Mouse (Mus musculus): ENCODE data around the gene 9330161L09Rik. TPM values are rescaled to one million over a fixed set of nuclear protein-coding genes. Genes with fewer than 3 reads are reported as not detected.
"Not testable (repeated sequence)": the region's sequence is repeated elsewhere in the genome, so short reads cannot be mapped to it uniquely, and the experiment has no call there.

9330161L09Rik gene
- polyA plus RNA-seq (2014; fragmentation: Nextera tagmentation; extraction: Ambion mirVana): 1.2 and 1.3 TPM in 2 replicates

DNA sequence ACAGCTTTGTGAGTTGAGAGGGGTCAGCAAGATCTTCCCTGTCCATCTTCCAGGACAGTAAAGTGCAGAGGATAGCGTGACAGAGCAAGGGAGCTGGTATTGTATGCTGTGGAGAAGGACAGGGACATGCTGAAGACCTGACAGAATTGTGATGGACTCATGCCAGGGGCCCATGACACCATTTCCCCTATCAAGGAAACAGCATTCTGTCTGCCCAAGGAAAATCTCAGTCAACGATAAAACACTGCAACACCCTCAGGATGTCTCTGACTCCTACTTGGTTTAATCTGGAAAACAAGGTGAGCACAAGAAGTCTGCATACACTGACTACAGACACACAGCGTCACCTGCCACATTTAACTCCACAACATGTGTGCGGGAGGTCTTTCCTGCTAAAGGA is at the start of gene 9330161L09Rik:
TSS of gene 9330161L09Rik (minus strand) at position 101 of the 400 bp plus-strand sequence.
- WGBS: 95% methylated on average over 4 of the region's 4 CpGs
- Histone ChIP-seq H3K4me1 (ENCODE audit: control insufficient read depth, insufficient read depth, low read length) (no peaks in the 10 kb centered on the region), H3K4me3 (ENCODE audit: low read depth, low read length) (no peak within 1 kb of the TSS), H3K27me3 (ENCODE audit: control insufficient read depth, insufficient read depth, low read length) (no peaks in the 10 kb centered on the region), H3K9me3 (ENCODE audit: control insufficient read depth, low read length) (no peaks in the 10 kb centered on the region), H3K4me2 (ENCODE audit: low read depth) (no peak within 1 kb of the TSS), H3K27ac (ENCODE audit: low read depth, low read length) (no peak within 1 kb of the TSS), H3K9ac (ENCODE audit: low read length) (no peak within 1 kb of the TSS), H3K36me3 (ENCODE audit: control insufficient read depth, insufficient read depth, low read length) (peaks cover 5% of the 10 kb centered on the region; the same call in 1 of the 2 replicates)
- no peak for ATAC-seq (ENCODE audit: insufficient read depth, low FRiP score, low TSS enrichment)
- DNase-seq (ENCODE audit: low spot score): no peak

GRCm38 (mm10) chr12:103457140-103457539 is 49.5 kb upstream of the 9330161L09Rik start, which contains the start of gene Ifi27l2b:
Gene Ifi27l2b (minus strand): TSS chr12:103457223.
- WGBS: 88% methylated on average over 3 of the region's 3 CpGs
- no peaks in the 10 kb centered on the region for H3K4me1 ChIP-seq (ENCODE audit: control insufficient read depth, insufficient read depth, low read length)
- ATAC-seq (ENCODE audit: insufficient read depth, low FRiP score, low TSS enrichment) (no peak), DNase-seq (ENCODE audit: low spot score) (no peak)
- H3K9me3 ChIP-seq (ENCODE audit: control insufficient read depth, low read length): no peaks in the 10 kb centered on the region
- no peak within 1 kb of the TSS for H3K27ac ChIP-seq (ENCODE audit: low read depth, low read length)
- no peak within 1 kb of the TSS for H3K4me3 ChIP-seq (ENCODE audit: low read depth, low read length)
- no peak within 1 kb of the TSS for H3K4me2 ChIP-seq (ENCODE audit: low read depth)
- no peak within 1 kb of the TSS for H3K9ac ChIP-seq (ENCODE audit: low read length)
- H3K27me3 ChIP-seq (ENCODE audit: control insufficient read depth, insufficient read depth, low read length): no peaks in the 10 kb centered on the region
- H3K36me3 ChIP-seq (ENCODE audit: control insufficient read depth, insufficient read depth, low read length): no peaks in the 10 kb centered on the region

DNA sequence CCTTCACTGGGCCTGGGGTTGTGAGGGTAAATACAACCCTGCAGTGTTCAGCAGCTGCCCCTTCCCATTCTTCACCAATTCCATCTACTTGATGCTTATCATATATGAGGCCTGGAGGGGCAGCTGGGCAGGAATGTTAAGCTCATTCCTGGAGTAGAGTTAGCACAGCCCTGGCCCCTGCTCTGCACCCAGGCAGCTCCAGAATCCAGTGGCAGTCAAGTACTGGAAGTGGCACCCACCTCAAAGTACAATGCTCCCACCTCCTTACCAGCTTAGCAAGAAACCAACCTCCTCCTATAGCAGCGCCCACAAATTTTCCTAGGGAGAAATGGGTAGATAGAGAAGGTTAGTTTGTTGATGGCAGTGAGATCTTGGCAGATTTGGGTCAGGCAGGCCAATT is 49.1 kb upstream of the 9330161L09Rik start:
- not testable (repeated sequence) for H3K9me3 ChIP-seq (ENCODE audit: control insufficient read depth, low read length); ATAC-seq (ENCODE audit: insufficient read depth, low FRiP score, low TSS enrichment); H3K27me3 ChIP-seq (ENCODE audit: control insufficient read depth, insufficient read depth, low read length); H3K36me3 ChIP-seq (ENCODE audit: control insufficient read depth, insufficient read depth, low read length); H3K9ac ChIP-seq (ENCODE audit: low read length); H3K4me1 ChIP-seq (ENCODE audit: control insufficient read depth, insufficient read depth, low read length); DNase-seq (ENCODE audit: low spot score); H3K4me3 ChIP-seq (ENCODE audit: low read depth, low read length); H3K27ac ChIP-seq (ENCODE audit: low read depth, low read length); H3K4me2 ChIP-seq (ENCODE audit: low read depth)
- no CpG with 5 or more reads among the region's 1 CpGs for WGBS

- Histone ChIP-seq H3K36me3 (ENCODE audit: control insufficient read depth, insufficient read depth, low read length) (no peaks in the 10 kb centered on the region), H3K9ac (ENCODE audit: low read length) (no peak overlapping the region), H3K4me1 (ENCODE audit: control insufficient read depth, insufficient read depth, low read length) (no peaks in the 10 kb centered on the region), H3K27me3 (ENCODE audit: control insufficient read depth, insufficient read depth, low read length) (no peaks in the 10 kb centered on the region), H3K27ac (ENCODE audit: low read depth, low read length) (no peak overlapping the region), H3K4me2 (ENCODE audit: low read depth) (no peak overlapping the region), H3K4me3 (ENCODE audit: low read depth, low read length) (no peak overlapping the region), H3K9me3 (ENCODE audit: control insufficient read depth, low read length) (no peaks in the 10 kb centered on the region)
- ATAC-seq (ENCODE audit: insufficient read depth, low FRiP score, low TSS enrichment) (no peak), DNase-seq (ENCODE audit: low spot score) (no peak)
Observed at GRCm38 (mm10) chr12:103453361-103453760, 45.7 kb upstream of the 9330161L09Rik start.

DNA sequence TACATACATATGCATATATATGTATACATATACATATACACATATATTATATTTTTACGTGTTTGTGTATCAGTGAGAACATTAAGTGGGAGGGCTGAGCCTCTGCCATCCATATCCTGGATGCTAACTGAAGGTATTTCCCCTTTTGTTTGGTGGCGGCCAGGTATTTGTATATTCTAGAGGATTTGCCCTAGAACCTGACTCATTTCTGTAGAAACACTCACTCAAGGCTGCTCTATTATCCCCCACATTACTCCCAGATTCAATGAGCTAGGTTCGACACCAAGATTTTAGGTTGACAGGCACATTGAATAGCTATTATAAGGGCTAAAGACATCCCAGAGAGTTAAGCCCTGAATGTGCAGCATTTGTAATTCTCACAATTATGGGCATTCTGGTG is 37.4 kb upstream of the 9330161L09Rik start:
- no peaks in the 10 kb centered on the region for H3K4me1 ChIP-seq (ENCODE audit: control insufficient read depth, insufficient read depth, low read length)
- no peaks in the 10 kb centered on the region for H3K36me3 ChIP-seq (ENCODE audit: control insufficient read depth, insufficient read depth, low read length)
- WGBS: 82% methylated on average over 3 of the region's 3 CpGs
- no peak for DNase-seq (ENCODE audit: low spot score)
- no peaks in the 10 kb centered on the region for H3K9me3 ChIP-seq (ENCODE audit: control insufficient read depth, low read length)
- H3K27ac ChIP-seq (ENCODE audit: low read depth, low read length): no peak overlapping the region
- H3K9ac ChIP-seq (ENCODE audit: low read length): no peak overlapping the region
- no peak overlapping the region for H3K4me3 ChIP-seq (ENCODE audit: low read depth, low read length)
- H3K27me3 ChIP-seq (ENCODE audit: control insufficient read depth, insufficient read depth, low read length): no peaks in the 10 kb centered on the region
- no peak for ATAC-seq (ENCODE audit: insufficient read depth, low FRiP score, low TSS enrichment)
- no peak overlapping the region for H3K4me2 ChIP-seq (ENCODE audit: low read depth)

DNA sequence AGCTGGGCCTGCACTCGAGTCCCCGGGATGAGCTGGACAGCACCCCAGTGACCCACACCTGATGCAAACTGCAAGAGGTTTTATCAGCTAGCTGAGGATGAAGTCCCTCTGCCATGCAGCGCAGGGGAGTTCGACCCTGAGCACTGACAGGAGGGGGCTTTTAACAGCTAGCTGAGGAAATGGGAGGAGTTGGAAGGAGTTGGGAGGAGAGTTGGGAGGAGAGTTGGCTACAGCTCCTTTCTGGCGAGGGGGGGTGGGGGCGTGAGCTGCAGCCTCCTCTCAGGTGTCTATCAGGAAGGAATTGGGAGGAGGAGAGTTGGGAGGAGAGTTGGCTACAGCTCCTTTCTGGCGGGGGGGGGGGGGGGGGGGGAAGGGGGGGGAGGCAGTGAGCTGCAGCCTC is 36.6 kb upstream of the 9330161L09Rik start:
- H3K9me3 ChIP-seq (ENCODE audit: control insufficient read depth, low read length); DNase-seq (ENCODE audit: low spot score); ATAC-seq (ENCODE audit: insufficient read depth, low FRiP score, low TSS enrichment); H3K4me1 ChIP-seq (ENCODE audit: control insufficient read depth, insufficient read depth, low read length); H3K4me2 ChIP-seq (ENCODE audit: low read depth); H3K4me3 ChIP-seq (ENCODE audit: low read depth, low read length); H3K27ac ChIP-seq (ENCODE audit: low read depth, low read length); H3K27me3 ChIP-seq (ENCODE audit: control insufficient read depth, insufficient read depth, low read length); H3K9ac ChIP-seq (ENCODE audit: low read length); H3K36me3 ChIP-seq (ENCODE audit: control insufficient read depth, insufficient read depth, low read length): not testable (repeated sequence)
- 41% methylated on average over 5 of the region's 7 CpGs for WGBS

DNA sequence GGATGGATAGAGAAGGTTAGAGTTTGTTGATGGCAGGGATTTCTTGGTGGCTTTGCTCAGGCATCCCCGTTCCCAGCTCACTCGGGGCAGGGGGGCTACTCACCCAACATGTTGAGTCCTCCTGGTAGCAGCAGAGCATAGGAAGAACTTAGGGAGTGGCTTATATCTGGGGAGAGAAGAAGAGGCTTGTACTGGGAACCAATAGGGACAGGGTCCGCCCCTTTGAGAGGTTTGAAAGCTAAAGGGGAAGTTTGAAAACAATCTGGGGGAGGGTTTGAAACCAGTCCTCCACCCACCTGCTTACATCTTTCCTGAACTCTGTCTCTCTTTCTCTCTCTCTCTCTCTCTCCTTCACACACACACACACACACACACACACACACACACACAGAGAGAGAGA is 35.9 kb upstream of the 9330161L09Rik start, which contains the start of gene Ifi27l2a:
TSS of gene Ifi27l2a (minus strand) at position 157 of the 400 bp plus-strand sequence.
- Histone ChIP-seq H3K4me1 (ENCODE audit: control insufficient read depth, insufficient read depth, low read length) (no peaks in the 10 kb centered on the region), H3K27me3 (ENCODE audit: control insufficient read depth, insufficient read depth, low read length) (no peaks in the 10 kb centered on the region), H3K9ac (ENCODE audit: low read length) (no peak within 1 kb of the TSS), H3K27ac (ENCODE audit: low read depth, low read length) (no peak within 1 kb of the TSS), H3K36me3 (ENCODE audit: control insufficient read depth, insufficient read depth, low read length) (no peaks in the 10 kb centered on the region), H3K9me3 (ENCODE audit: control insufficient read depth, low read length) (no peaks in the 10 kb centered on the region), H3K4me2 (ENCODE audit: low read depth) (no peak within 1 kb of the TSS), H3K4me3 (ENCODE audit: low read depth, low read length) (no peak within 1 kb of the TSS)
- no peak for ATAC-seq (ENCODE audit: insufficient read depth, low FRiP score, low TSS enrichment)
- DNase-seq (ENCODE audit: low spot score): no peak
- WGBS: 43% methylated on average over 3 of the region's 3 CpGs

- Histone ChIP-seq H3K9ac (ENCODE audit: low read length) (no peak overlapping the region), H3K4me1 (ENCODE audit: control insufficient read depth, insufficient read depth, low read length) (no peaks in the 10 kb centered on the region), H3K4me2 (ENCODE audit: low read depth) (no peak overlapping the region), H3K27ac (ENCODE audit: low read depth, low read length) (no peak overlapping the region), H3K9me3 (ENCODE audit: control insufficient read depth, low read length) (no peaks in the 10 kb centered on the region), H3K27me3 (ENCODE audit: control insufficient read depth, insufficient read depth, low read length) (no peaks in the 10 kb centered on the region), H3K4me3 (ENCODE audit: low read depth, low read length) (no peak overlapping the region), H3K36me3 (ENCODE audit: control insufficient read depth, insufficient read depth, low read length) (no peaks in the 10 kb centered on the region)
- WGBS: 79% methylated on average over 1 of the region's 1 CpGs
- DNase-seq (ENCODE audit: low spot score) (no peak), ATAC-seq (ENCODE audit: insufficient read depth, low FRiP score, low TSS enrichment) (no peak)
Observed at GRCm38 (mm10) chr12:103437601-103438000, 30.0 kb upstream of the 9330161L09Rik start.

GRCm38 (mm10) chr12:103434861-103435260 is 27.2 kb upstream of the 9330161L09Rik start:
- no peak overlapping the region for H3K4me2 ChIP-seq (ENCODE audit: low read depth)
- DNase-seq (ENCODE audit: low spot score) (no peak), ATAC-seq (ENCODE audit: insufficient read depth, low FRiP score, low TSS enrichment) (no peak)
- no peak overlapping the region for H3K9ac ChIP-seq (ENCODE audit: low read length)
- H3K27me3 ChIP-seq (ENCODE audit: control insufficient read depth, insufficient read depth, low read length): no peaks in the 10 kb centered on the region
- H3K9me3 ChIP-seq (ENCODE audit: control insufficient read depth, low read length): no peaks in the 10 kb centered on the region
- H3K4me3 ChIP-seq (ENCODE audit: low read depth, low read length): no peak overlapping the region
- no peak overlapping the region for H3K27ac ChIP-seq (ENCODE audit: low read depth, low read length)
- no peaks in the 10 kb centered on the region for H3K4me1 ChIP-seq (ENCODE audit: control insufficient read depth, insufficient read depth, low read length)
- H3K36me3 ChIP-seq (ENCODE audit: control insufficient read depth, insufficient read depth, low read length): no peaks in the 10 kb centered on the region
